ENCODE assay signal across 7 mouse cellular contexts in genomic region chr17:53568734-53569386, GRCm38 (mm10). TPM values are rescaled to one million over a fixed set of nuclear protein-coding genes. Genes with fewer than 3 reads are reported as not detected.
DNase-seq lines count a peak whose midpoint lies in the region; ATAC-seq and TF ChIP-seq lines count a peak whose summit lies in the region.

No protein-coding gene starts in this region.

- H3K27me3 ChIP-seq in lung, postnatal 0 days (replicated peaks; ENCODE audit: insufficient read depth, low read length) = no peaks in the 10 kb centered on the region
- no peaks in the 10 kb centered on the region for H3K27me3 ChIP-seq in limb, embryonic 12.5 days
- H3K27me3 ChIP-seq in stomach, embryonic 14.5 days (ENCODE audit: control insufficient read depth, insufficient read depth, low read length) = no peaks in the 10 kb centered on the region

- TF ChIP-seq POLR2A in embryonic fibroblast, embryonic 13.5 days (IDR thresholded peaks at IDR 0.05; ENCODE audit: low read depth, low read length) = no peak

- H3K27ac ChIP-seq in lung, postnatal 0 days (ENCODE audit: low read length) = 0 out of 2 replicates have a peak overlapping the region, but pooled peaks have one; percentile 94
- H3K27ac ChIP-seq in embryonic fibroblast, embryonic 13.5 days (ENCODE audit: insufficient read depth, low read length) = no peak overlapping the region
- peak overlapping the region; percentile 87; the same call in 1 of the 2 replicates for H3K27ac ChIP-seq in limb, embryonic 12.5 days
- H3K27ac ChIP-seq in stomach, embryonic 14.5 days (ENCODE audit: low read length) = no peak overlapping the region; the same call in 1 of the 2 replicates

- peaks cover 13% of the 10 kb centered on the region for H3K4me1 ChIP-seq in lung, postnatal 0 days (ENCODE audit: insufficient read depth, low read depth, low read length)
- H3K4me1 ChIP-seq in embryonic fibroblast, embryonic 13.5 days (ENCODE audit: control insufficient read depth, insufficient read depth, low read length) = peaks cover 8% of the 10 kb centered on the region
- peaks cover 21% of the 10 kb centered on the region for H3K4me1 ChIP-seq in limb, embryonic 12.5 days (replicated peaks)
- H3K4me1 ChIP-seq in stomach, embryonic 14.5 days (ENCODE audit: control insufficient read depth, insufficient read depth, low read length) = peaks cover 17% of the 10 kb centered on the region

- TF ChIP-seq EP300 in lung, postnatal 0 days (IDR thresholded peaks at IDR 0.05) = no peak

- no peaks in the 10 kb centered on the region for H3K36me3 ChIP-seq in lung, postnatal 0 days (ENCODE audit: insufficient read depth, low read length)
- no peaks in the 10 kb centered on the region for H3K36me3 ChIP-seq in limb, embryonic 12.5 days
- H3K36me3 ChIP-seq in stomach, embryonic 14.5 days (ENCODE audit: control insufficient read depth, insufficient read depth, low read length) = no peaks in the 10 kb centered on the region

- TF ChIP-seq CTCF in lung, postnatal 0 days (IDR thresholded peaks at IDR 0.05) = peak; percentile 4; the same call in 1 of the 2 replicates
- TF ChIP-seq CTCF in embryonic fibroblast, embryonic 13.5 days (IDR thresholded peaks at IDR 0.05; ENCODE audit: borderline replicate concordance, insufficient read depth, low read length) = no peak

- intact Hi-C loops in left cerebral cortex, postnatal 14 days (cut with DNase I) = loop anchor here (5.0 kb wide), 2 partner anchors 88 to 92 kb away; partner anchors contain the start of gene Rab5a

- peak overlapping the region; percentile 91; the same call in 1 of the 2 replicates for H3K4me3 ChIP-seq in lung, postnatal 0 days (ENCODE audit: low read depth, low read length)
- H3K4me3 ChIP-seq in embryonic fibroblast, embryonic 13.5 days (ENCODE audit: insufficient read depth, low read length) = peak overlapping the region; percentile 93; the same call in 1 of the 2 replicates
- peak overlapping the region; percentile 88 for H3K4me3 ChIP-seq in limb, embryonic 12.5 days (replicated peaks)
- H3K4me3 ChIP-seq in stomach, embryonic 14.5 days (ENCODE audit: low read depth, low read length) = peak overlapping the region; percentile 79

- WGBS in lung, postnatal 0 days = 38% methylated on average over 8 of the region's 8 CpGs
- 29% methylated on average over 8 of the region's 8 CpGs for WGBS in limb, embryonic 12.5 days
- 40% methylated on average over 8 of the region's 8 CpGs for WGBS in stomach, embryonic 14.5 days

- 0 out of 2 replicates have a peak overlapping the region, but pooled peaks have one; percentile 84 for H3K9ac ChIP-seq in lung, postnatal 0 days (replicated peaks; ENCODE audit: low read depth)
- H3K9ac ChIP-seq in limb, embryonic 12.5 days (replicated peaks) = no peak overlapping the region
- peak overlapping the region; percentile 78; the same call in 1 of the 2 replicates for H3K9ac ChIP-seq in stomach, embryonic 14.5 days (replicated peaks; ENCODE audit: low read depth, low read length)

- no peaks in the 10 kb centered on the region for H3K9me3 ChIP-seq in lung, postnatal 0 days (ENCODE audit: low read length)
- no peaks in the 10 kb centered on the region for H3K9me3 ChIP-seq in limb, embryonic 12.5 days
- no peaks in the 10 kb centered on the region for H3K9me3 ChIP-seq in stomach, embryonic 14.5 days (ENCODE audit: control insufficient read depth, low read depth, low read length)

- no peak for ATAC-seq in lung, postnatal 0 days
- ATAC-seq in limb, embryonic 12.5 days (ENCODE audit: insufficient number of reproducible peaks, insufficient read depth, low FRiP score, low TSS enrichment, low read depth) = no peak
- no peak for ATAC-seq in stomach, embryonic 14.5 days (ENCODE audit: insufficient number of reproducible peaks, insufficient read depth, low FRiP score, low read depth)

- H3K4me2 ChIP-seq in lung, postnatal 0 days (replicated peaks; ENCODE audit: low read depth, low read length) = peak overlapping the region; percentile 96
- H3K4me2 ChIP-seq in limb, embryonic 12.5 days = peak overlapping the region; percentile 98
- H3K4me2 ChIP-seq in stomach, embryonic 14.5 days (replicated peaks; ENCODE audit: low read depth, low read length) = peak overlapping the region; percentile 97

- DNase-seq in lung, postnatal 0 days (ENCODE audit: low spot score) = no peak
- DNase-seq in lung, postnatal 36 days = no peak
- no peak for DNase-seq in left cerebral cortex, postnatal 14 days (ENCODE audit: low spot score in 2 of 2)
- DNase-seq in adrenal gland, postnatal 14 days = no peak

RNA-seq across cellular contexts. Expression of gene Kat2b, which starts 2.2 kb away (rescaled TPM):
- 9.4 and 9.8 TPM in 2 replicates for polyA plus RNA-seq in lung, postnatal 0 days (2015; fragmentation: Nextera tagmentation; extraction: Ambion mirVana)
- polyA plus RNA-seq in embryonic fibroblast, embryonic 13.5 days (2011; ENCODE audit: insufficient read length, low read depth, missing spikeins) = 26.8 and 33.2 TPM in 2 replicates
- 2.3 and 2.7 TPM in 2 replicates for polyA plus RNA-seq in limb, embryonic 12.5 days (2016; fragmentation: Nextera tagmentation; extraction: Ambion mirVana)
- polyA plus RNA-seq in stomach, embryonic 14.5 days (2014; fragmentation: Nextera tagmentation; extraction: Ambion mirVana) = 7.8 and 8.4 TPM in 2 replicates
- 10 to 100 TPM; 10.9 to 12.5 TPM for total RNA-seq in left cerebral cortex, postnatal 14 days (2021)
- total RNA-seq in adrenal gland, postnatal 14 days (2021) = 65.7 and 67.0 TPM in 2 replicates

RNA-seq across cellular contexts. Expression of gene Pp2d1, which starts 29.6 kb away (rescaled TPM):
- polyA plus RNA-seq in lung, postnatal 0 days (2015; fragmentation: Nextera tagmentation; extraction: Ambion mirVana) = 0.23 and 0.27 TPM in 2 replicates
- 0.35 TPM in 1 of 2 replicates, not detected in the other for polyA plus RNA-seq in embryonic fibroblast, embryonic 13.5 days (2011; ENCODE audit: insufficient read length, low read depth, missing spikeins)
- polyA plus RNA-seq in limb, embryonic 12.5 days (2016; fragmentation: Nextera tagmentation; extraction: Ambion mirVana) = 0.26 and 0.33 TPM in 2 replicates
- 0.48 and 0.86 TPM in 2 replicates for polyA plus RNA-seq in stomach, embryonic 14.5 days (2014; fragmentation: Nextera tagmentation; extraction: Ambion mirVana)
- not detected for total RNA-seq in left cerebral cortex, postnatal 14 days (2021)
- not detected in 2 replicates for total RNA-seq in adrenal gland, postnatal 14 days (2021)

Comparison
In these comparisons a context has a peak if more than half of its experiments do, and no peak if none do; other contexts are left out.
1. H3K27ac ChIP-seq: peak in lung, postnatal 0 days (single experiment) and limb, embryonic 12.5 days (single experiment); none in embryonic fibroblast, embryonic 13.5 days (single experiment) and stomach, embryonic 14.5 days (single experiment).
2. Peak in every context shown above with its lines, with median percentiles within 50 percentile points of each other: H3K4me2 ChIP-seq and H3K4me3 ChIP-seq.